Mouse (Mus musculus): ENCODE measurements at regions not wholly inside any gene's neighbourhood (a gene's known extent, or its start where the extent isn't known, plus 50 kb on each side); places are given as distances from the start of the nearest gene placed in this dataset.
"Not testable (repeated sequence)": the region's sequence is repeated elsewhere in the genome, so short reads cannot be mapped to it uniquely, and the experiment has no call there.

- not testable (repeated sequence) for TF ChIP-seq CTCF (IDR thresholded peaks at IDR 0.05; ENCODE audit: low read depth, low read length); POLR2A (IDR thresholded peaks at IDR 0.05; ENCODE audit: extremely low read depth, insufficient read depth, low read length)
These were observed 193.9 kb upstream of the Kcnmb2 start for GRCm38 (mm10) chr3:31708367-31708766.

All from liver, adult 2 months (tissue).